Mouse (Mus musculus) induced T-regulatory cell, adult 2 months (primary cell): ENCODE data around the gene Xab2.
A peak's percentile ranks its signal among the peaks of the same experiment; 100 is the strongest.

Experiments used
- DNase-seq: peaks from one replicate; pipeline ENCODE4 v3.0.0-alpha.2; 2012; ENCODE audit warnings: low read depth

The Xab2 gene

GRCm38 (mm10) chr8:3621199-3621970, at the start of gene Xab2, which contains the start of gene Pet100:
Gene Xab2 (minus strand): TSS chr8:3621316.
Gene Pet100 (plus strand): TSS chr8:3621548.
- DNase-seq: peak; percentile 100

GRCm38 (mm10) chr8:3670388-3670787, 49.3 kb upstream of the Xab2 start:
- peak; percentile 64 for DNase-seq

- DNase-seq: no peak
Measured at GRCm38 (mm10) chr8:3665507-3665906, 44.4 kb upstream of the Xab2 start, which contains the start of gene Mcemp1. Gene Mcemp1 (plus strand): TSS chr8:3665754.

- DNase-seq: no peak
Measured at GRCm38 (mm10) chr8:3664405-3664804, 43.3 kb upstream of the Xab2 start.

- no peak for DNase-seq
Measured at GRCm38 (mm10) chr8:3660889-3661288, 39.8 kb upstream of the Xab2 start.

- no peak for DNase-seq
Measured at GRCm38 (mm10) chr8:3656725-3657381, 35.7 kb upstream of the Xab2 start.

- no peak for DNase-seq
Measured at GRCm38 (mm10) chr8:3655526-3655925, 34.4 kb upstream of the Xab2 start, which contains the start of gene Retn. Gene Retn (plus strand): TSS chr8:3655770.

- no peak for DNase-seq
Measured at GRCm38 (mm10) chr8:3654726-3655508, 33.8 kb upstream of the Xab2 start.

GRCm38 (mm10) chr8:3652845-3653244, 31.7 kb upstream of the Xab2 start:
- DNase-seq: no peak

GRCm38 (mm10) chr8:3648990-3649389, 27.9 kb upstream of the Xab2 start:
- DNase-seq: no peak

GRCm38 (mm10) chr8:3648268-3648667, 27.2 kb upstream of the Xab2 start:
- no peak for DNase-seq

GRCm38 (mm10) chr8:3647561-3647960, 26.4 kb upstream of the Xab2 start:
- no peak for DNase-seq

- no peak for DNase-seq
Measured at GRCm38 (mm10) chr8:3646824-3647531, 25.9 kb upstream of the Xab2 start.

- peak; percentile 66 for DNase-seq
Measured at GRCm38 (mm10) chr8:3645804-3646203, 24.7 kb upstream of the Xab2 start.

GRCm38 (mm10) chr8:3631478-3631875, 10.4 kb upstream of the Xab2 start:
- DNase-seq: peak; percentile 59

GRCm38 (mm10) chr8:3630647-3631477, 9.7 kb upstream of the Xab2 start, which contains the start of gene Stxbp2:
Gene Stxbp2 (plus strand): TSS chr8:3630955.
- peak; percentile 94 for DNase-seq

GRCm38 (mm10) chr8:3628014-3628413, 6.9 kb upstream of the Xab2 start:
- peak; percentile 73 for DNase-seq

- no peak for DNase-seq
Measured at GRCm38 (mm10) chr8:3626971-3627370, 5.9 kb upstream of the Xab2 start.

- DNase-seq: no peak
Measured at GRCm38 (mm10) chr8:3625445-3625844, 4.3 kb upstream of the Xab2 start, which contains the start of gene Pcp2. Gene Pcp2 (minus strand): TSS chr8:3625545.

GRCm38 (mm10) chr8:3622119-3622518, 1.0 kb upstream of the Xab2 start:
- DNase-seq: no peak

GRCm38 (mm10) chr8:3609816-3610150, 11.3 kb downstream of the Xab2 start:
- no peak for DNase-seq
